Mouse (Mus musculus) neural tube, embryonic 15.5 days (tissue): ENCODE measurements around the gene Mcrip2. TPM values are rescaled to one million over a fixed set of nuclear protein-coding genes. Genes with fewer than 3 reads are reported as not detected.
A peak's percentile ranks its signal among the peaks of the same experiment; 100 is the strongest.

Source experiments
- ATAC-seq: fragments of 200-750 bp; cut with Nextera tagmentation; 2 replicates; pipeline ENCODE4 v1.8.0; 2017; ENCODE audit warnings: mild to moderate bottlenecking, moderate TSS enrichment, moderate library complexity; ENCODE audit not compliant: low FRiP score
- H3K27ac ChIP-seq: fragments of 300-500 bp; sonication (generic); replicated peaks from 2 replicates; pipeline ENCODE4 v1.5.1; 2015; ENCODE audit warnings: mild to moderate bottlenecking, inconsistent platforms
- H3K27me3 ChIP-seq: fragments of 300-500 bp; sonication (generic); replicated peaks from 2 replicates; pipeline ENCODE4 v1.6.1; 2015; ENCODE audit warnings: inconsistent platforms
- H3K36me3 ChIP-seq: fragments of 300-500 bp; sonication (generic); 2 replicates; pipeline ENCODE4 v1.6.1; 2015; ENCODE audit warnings: inconsistent platforms
- H3K4me1 ChIP-seq: fragments of 300-500 bp; sonication (generic); 2 replicates; pipeline ENCODE4 v1.6.1; 2015; ENCODE audit warnings: inconsistent platforms
- H3K4me2 ChIP-seq: fragments of 300-500 bp; sonication (generic); 2 replicates; pipeline ENCODE4 v1.6.1; 2015; ENCODE audit warnings: inconsistent platforms, mild to moderate bottlenecking, moderate library complexity
- H3K4me3 ChIP-seq: fragments of 300-500 bp; sonication (generic); replicated peaks from 2 replicates; pipeline ENCODE4 v1.5.1; 2015; ENCODE audit warnings: mild to moderate bottlenecking, inconsistent platforms
- H3K9ac ChIP-seq: fragments of 300-500 bp; sonication (generic); replicated peaks from 2 replicates; pipeline ENCODE4 v1.6.1; 2015; ENCODE audit warnings: mild to moderate bottlenecking, inconsistent platforms
- H3K9me3 ChIP-seq: fragments of 300-500 bp; sonication (generic); replicated peaks from 2 replicates; pipeline ENCODE4 v1.6.1; 2016; ENCODE audit warnings: inconsistent platforms
- WGBS: fragments of 180-500 bp; shearing (Covaris S2); methylation state at CpG from one replicate; pipeline ENCODE4 v1.1.7; 2015; ENCODE audit warnings: mixed read lengths; 5-methylcytosine and 5-hydroxymethylcytosine counted together
- polyA plus RNA-seq: library from polyadenylated mRNA; unstranded; fragments of >200 nt; fragmentation: Nextera tagmentation; extraction: Ambion mirVana; gene quantifications from 2 replicates; pipeline ENCODE4 v1.2.1, GENCODE M21; 2015

Gene Mcrip2
- polyA plus RNA-seq, 1 experiment from 2014 or later: 30.3 TPM

GRCm38 (mm10) chr17:25895415-25895814, 26.9 kb upstream of the Mcrip2 start:
- Histone ChIP-seq H3K27me3 (no peaks in the 10 kb centered on the region), H3K9ac (no peak overlapping the region), H3K4me2 (no peak overlapping the region), H3K9me3 (no peaks in the 10 kb centered on the region), H3K36me3 (0 out of 2 replicates have a peak, but pooled peaks cover under 1% of the 10 kb centered on the region), H3K4me1 (peaks cover 6% of the 10 kb centered on the region; the same call in 1 of the 2 replicates), H3K4me3 (no peak overlapping the region), H3K27ac (no peak overlapping the region)
- ATAC-seq: no peak
- WGBS: 43% methylated on average over 2 of the region's 2 CpGs

- H3K4me1 ChIP-seq: peaks cover 6% of the 10 kb centered on the region; the same call in 1 of the 2 replicates
- no peaks in the 10 kb centered on the region for H3K27me3 ChIP-seq
- peak overlapping the region; percentile 26; the same call in 1 of the 2 replicates for H3K9ac ChIP-seq
- peak overlapping the region; percentile 66 for H3K27ac ChIP-seq
- ATAC-seq: peak; percentile 88
- H3K9me3 ChIP-seq: no peaks in the 10 kb centered on the region
- H3K36me3 ChIP-seq: peaks cover 13% of the 10 kb centered on the region
- H3K4me2 ChIP-seq: no peak overlapping the region
- no peak overlapping the region for H3K4me3 ChIP-seq
- 39% methylated on average over 2 of the region's 2 CpGs for WGBS
Measured at GRCm38 (mm10) chr17:25893975-25894617, 25.5 kb upstream of the Mcrip2 start.

GRCm38 (mm10) chr17:25888837-25889236, 20.3 kb upstream of the Mcrip2 start:
- Histone ChIP-seq H3K9ac (no peak overlapping the region), H3K27ac (no peak overlapping the region), H3K9me3 (no peaks in the 10 kb centered on the region), H3K36me3 (peaks cover 37% of the 10 kb centered on the region), H3K4me1 (0 out of 2 replicates have a peak, but pooled peaks cover 4% of the 10 kb centered on the region), H3K4me2 (no peak overlapping the region), H3K4me3 (no peak overlapping the region), H3K27me3 (no peaks in the 10 kb centered on the region)
- 90% methylated on average over 3 of the region's 3 CpGs for WGBS
- no peak for ATAC-seq

GRCm38 (mm10) chr17:25887467-25887866, 18.9 kb upstream of the Mcrip2 start:
- Histone ChIP-seq H3K4me3 (no peak overlapping the region), H3K4me2 (no peak overlapping the region), H3K9ac (no peak overlapping the region), H3K27me3 (no peaks in the 10 kb centered on the region), H3K27ac (no peak overlapping the region), H3K4me1 (0 out of 2 replicates have a peak, but pooled peaks cover 4% of the 10 kb centered on the region), H3K9me3 (no peaks in the 10 kb centered on the region), H3K36me3 (peaks cover 50% of the 10 kb centered on the region)
- WGBS: 90% methylated on average over 10 of the region's 10 CpGs
- no peak for ATAC-seq

- Histone ChIP-seq H3K9me3 (no peaks in the 10 kb centered on the region), H3K27me3 (no peaks in the 10 kb centered on the region), H3K36me3 (peaks cover 51% of the 10 kb centered on the region), H3K27ac (no peak overlapping the region), H3K9ac (no peak overlapping the region), H3K4me3 (no peak overlapping the region), H3K4me2 (no peak overlapping the region), H3K4me1 (0 out of 2 replicates have a peak, but pooled peaks cover 4% of the 10 kb centered on the region)
- ATAC-seq: no peak
Measured at GRCm38 (mm10) chr17:25886806-25887205, 18.2 kb upstream of the Mcrip2 start.

GRCm38 (mm10) chr17:25885636-25886035, 17.1 kb upstream of the Mcrip2 start:
- Histone ChIP-seq H3K4me2 (no peak overlapping the region), H3K9ac (no peak overlapping the region), H3K36me3 (peaks cover 51% of the 10 kb centered on the region), H3K27me3 (no peaks in the 10 kb centered on the region), H3K9me3 (no peaks in the 10 kb centered on the region), H3K4me3 (no peak overlapping the region), H3K4me1 (peaks cover 12% of the 10 kb centered on the region; the same call in 1 of the 2 replicates), H3K27ac (no peak overlapping the region)
- 62% methylated on average over 4 of the region's 4 CpGs for WGBS
- ATAC-seq: no peak

GRCm38 (mm10) chr17:25883824-25884223, 15.3 kb upstream of the Mcrip2 start:
- Histone ChIP-seq H3K4me1 (peaks cover 21% of the 10 kb centered on the region; the same call in 1 of the 2 replicates), H3K27ac (no peak overlapping the region), H3K4me3 (no peak overlapping the region), H3K4me2 (no peak overlapping the region), H3K27me3 (no peaks in the 10 kb centered on the region), H3K9me3 (no peaks in the 10 kb centered on the region), H3K36me3 (peaks cover 44% of the 10 kb centered on the region), H3K9ac (no peak overlapping the region)
- ATAC-seq: no peak
- WGBS: 89% methylated on average over 3 of the region's 3 CpGs

- Histone ChIP-seq H3K36me3 (peaks cover 48% of the 10 kb centered on the region), H3K9me3 (no peaks in the 10 kb centered on the region)
- WGBS: 79% methylated on average over 8 of the region's 8 CpGs
Measured at GRCm38 (mm10) chr17:25883268-25883667, 14.7 kb upstream of the Mcrip2 start.

GRCm38 (mm10) chr17:25882306-25882705, 13.7 kb upstream of the Mcrip2 start:
- H3K9ac ChIP-seq: no peak overlapping the region; the same call in 1 of the 2 replicates
- no peak overlapping the region for H3K27ac ChIP-seq
- H3K9me3 ChIP-seq: no peaks in the 10 kb centered on the region
- 43% methylated on average over 5 of the region's 5 CpGs for WGBS
- no peak for ATAC-seq
- peaks cover 47% of the 10 kb centered on the region for H3K36me3 ChIP-seq
- no peak overlapping the region for H3K4me3 ChIP-seq
- H3K4me1 ChIP-seq: peaks cover 28% of the 10 kb centered on the region; the same call in 1 of the 2 replicates
- H3K27me3 ChIP-seq: no peaks in the 10 kb centered on the region
- no peak overlapping the region for H3K4me2 ChIP-seq

More at GRCm38 (mm10) chr17:25883268-25883667, 14.7 kb upstream of the Mcrip2 start:
- Histone ChIP-seq H3K4me3 (no peak overlapping the region), H3K4me1 (peaks cover 21% of the 10 kb centered on the region; the same call in 1 of the 2 replicates), H3K9ac (no peak overlapping the region), H3K4me2 (no peak overlapping the region), H3K27ac (no peak overlapping the region), H3K27me3 (no peaks in the 10 kb centered on the region)
- ATAC-seq: no peak

- 16% methylated on average over 4 of the region's 4 CpGs for WGBS
- H3K4me1 ChIP-seq: peaks cover 33% of the 10 kb centered on the region
- H3K36me3 ChIP-seq: peaks cover 44% of the 10 kb centered on the region
- H3K27ac ChIP-seq: 0 out of 2 replicates have a peak overlapping the region, but pooled peaks have one; percentile 19
- no peak for ATAC-seq
- H3K4me2 ChIP-seq: no peak overlapping the region
- no peaks in the 10 kb centered on the region for H3K9me3 ChIP-seq
- H3K27me3 ChIP-seq: no peaks in the 10 kb centered on the region
- no peak overlapping the region for H3K4me3 ChIP-seq
- H3K9ac ChIP-seq: no peak overlapping the region
Measured at GRCm38 (mm10) chr17:25881691-25882090, 13.1 kb upstream of the Mcrip2 start.

- H3K4me2 ChIP-seq: no peak overlapping the region
- H3K4me1 ChIP-seq: peaks cover 39% of the 10 kb centered on the region
- no peaks in the 10 kb centered on the region for H3K9me3 ChIP-seq
- H3K27ac ChIP-seq: 0 out of 2 replicates have a peak overlapping the region, but pooled peaks have one; percentile 19
- peaks cover 42% of the 10 kb centered on the region for H3K36me3 ChIP-seq
- ATAC-seq: no peak
- no peak overlapping the region for H3K9ac ChIP-seq
- H3K4me3 ChIP-seq: no peak overlapping the region
- H3K27me3 ChIP-seq: no peaks in the 10 kb centered on the region
- WGBS: 7% methylated on average over 5 of the region's 5 CpGs
Measured at GRCm38 (mm10) chr17:25880913-25881641, 12.5 kb upstream of the Mcrip2 start.
